Mouse (Mus musculus) kidney, embryonic 16.5 days (tissue): ENCODE data around the gene Pom121. TPM values are rescaled to one million over a fixed set of nuclear protein-coding genes. Genes with fewer than 3 reads are reported as not detected.

Source experiments
- ATAC-seq: fragments of 200-750 bp; cut with Nextera tagmentation; 2 replicates; pipeline ENCODE4 v1.8.0; 2017; ENCODE audit warnings: moderate TSS enrichment; ENCODE audit not compliant: low FRiP score, low TSS enrichment
- H3K27ac ChIP-seq: fragments of 300-500 bp; sonication (generic); 2 replicates; pipeline ENCODE4 v1.5.1; 2014; ENCODE audit warnings: low read length
- H3K27me3 ChIP-seq: fragments of 300-500 bp; sonication (generic); 2 replicates; pipeline ENCODE4 v1.6.1; 2014; ENCODE audit warnings: low read length, control low read depth, mixed read lengths; ENCODE audit not compliant: insufficient read depth
- H3K36me3 ChIP-seq: fragments of 300-500 bp; sonication (generic); 2 replicates; pipeline ENCODE4 v1.6.1; 2014; ENCODE audit warnings: low read length, control low read depth, mixed read lengths; ENCODE audit not compliant: insufficient read depth
- H3K4me1 ChIP-seq: fragments of 300-500 bp; sonication (generic); 2 replicates; pipeline ENCODE4 v1.6.1; 2014; ENCODE audit warnings: low read length, control low read depth, mixed read lengths; ENCODE audit not compliant: insufficient read depth
- H3K4me2 ChIP-seq: fragments of 300-500 bp; sonication (generic); replicated peaks from 2 replicates; pipeline ENCODE4 v1.6.1; 2014; ENCODE audit warnings: low read depth, low read length
- H3K4me3 ChIP-seq: fragments of 300-500 bp; sonication (generic); 2 replicates; pipeline ENCODE4 v1.5.1; 2014; ENCODE audit warnings: mild to moderate bottlenecking, low read length
- H3K9ac ChIP-seq: fragments of 300-500 bp; sonication (generic); replicated peaks from 2 replicates; pipeline ENCODE4 v1.6.1; 2014; ENCODE audit warnings: low read length
- H3K9me3 ChIP-seq: fragments of 300-500 bp; sonication (generic); 2 replicates; pipeline ENCODE4 v1.6.1; 2016; ENCODE audit warnings: low read length, control low read depth
- WGBS: fragments of 180-500 bp; shearing (Covaris S2); extraction: QIAGEN DNeasy Blood & Tissue Kit; methylation state at CpG from one replicate; pipeline ENCODE4 v1.1.7; 2014; 5-methylcytosine and 5-hydroxymethylcytosine counted together
- microRNA-seq: library from miRNA; unstranded; fragments of <30 nt; microRNA quantifications from one replicate; pipeline ENCODE4, GENCODE M21; 2016
- polyA plus RNA-seq: library from polyadenylated mRNA; unstranded; fragments of >200 nt; fragmentation: Nextera tagmentation; extraction: Ambion mirVana; gene quantifications from 2 replicates; pipeline ENCODE4 v1.2.1, GENCODE M21; 2015

Gene Pom121
- polyA plus RNA-seq, 1 experiment from 2014 or later = 11.4 TPM

- no peak overlapping the region for H3K9ac ChIP-seq
- WGBS = 87% methylated on average over 4 of the region's 4 CpGs
- no peaks in the 10 kb centered on the region for H3K4me1 ChIP-seq
- no peaks in the 10 kb centered on the region for H3K9me3 ChIP-seq
- ATAC-seq = no peak
- no peak overlapping the region for H3K27ac ChIP-seq
- H3K4me3 ChIP-seq = no peak overlapping the region
- H3K4me2 ChIP-seq = no peak overlapping the region
- H3K36me3 ChIP-seq = no peaks in the 10 kb centered on the region
- no peaks in the 10 kb centered on the region for H3K27me3 ChIP-seq
Observed at GRCm38 (mm10) chr5:135329471-135329870, 64.9 kb downstream of the Pom121 start.

Small RNAs within 50 kb of the gene (microRNA-seq; reads per million reads assigned to microRNA genes)
- gene Mir7033 = 0.47 reads per million

Other genes with a start within 250 kb of the Pom121 start
- 26.3 and 27.0 TPM in 2 replicates for gene Tbl2, start 244.9 kb downstream of the Pom121 start, polyA plus RNA-seq
- 57.6 and 58.2 TPM in 2 replicates for gene Bcl7b, start 226.3 kb downstream of the Pom121 start, polyA plus RNA-seq
- 33.4 and 35.1 TPM in 2 replicates for gene Baz1b, start 207.3 kb downstream of the Pom121 start, polyA plus RNA-seq
- 0.72 and 0.77 TPM in 2 replicates for gene Fzd9, start 143.3 kb downstream of the Pom121 start, polyA plus RNA-seq
- gene Fkbp6, start 44.5 kb downstream of the Pom121 start, polyA plus RNA-seq = 0.23 and 0.50 TPM in 2 replicates
- gene Trim50, start 41.3 kb downstream of the Pom121 start, polyA plus RNA-seq = not detected in 2 replicates
- 40.1 and 40.5 TPM in 2 replicates for gene Nsun5, start 24.6 kb downstream of the Pom121 start, polyA plus RNA-seq
- gene Hip1, start 150.6 kb upstream of the Pom121 start, polyA plus RNA-seq = 37.1 and 48.9 TPM in 2 replicates
- gene Ccl26, start 169.0 kb upstream of the Pom121 start, polyA plus RNA-seq = not detected in 2 replicates
- 1.8 and 2.0 TPM in 2 replicates for gene Ccl24, start 178.5 kb upstream of the Pom121 start, polyA plus RNA-seq
- 51.0 and 56.5 TPM in 2 replicates for gene Rhbdd2, start 238.1 kb upstream of the Pom121 start, polyA plus RNA-seq